Mouse (Mus musculus) 3134 (cell line): ENCODE data around the gene Plekhm2.

ENCODE experiments used
- DNase-seq: peaks from one replicate; pipeline ENCODE4 v3.0.0-alpha.2; 2011; ENCODE audit warnings: low spot score; ENCODE audit not compliant: insufficient read length; ENCODE audit errors: extremely low read depth

Gene Plekhm2

DNA sequence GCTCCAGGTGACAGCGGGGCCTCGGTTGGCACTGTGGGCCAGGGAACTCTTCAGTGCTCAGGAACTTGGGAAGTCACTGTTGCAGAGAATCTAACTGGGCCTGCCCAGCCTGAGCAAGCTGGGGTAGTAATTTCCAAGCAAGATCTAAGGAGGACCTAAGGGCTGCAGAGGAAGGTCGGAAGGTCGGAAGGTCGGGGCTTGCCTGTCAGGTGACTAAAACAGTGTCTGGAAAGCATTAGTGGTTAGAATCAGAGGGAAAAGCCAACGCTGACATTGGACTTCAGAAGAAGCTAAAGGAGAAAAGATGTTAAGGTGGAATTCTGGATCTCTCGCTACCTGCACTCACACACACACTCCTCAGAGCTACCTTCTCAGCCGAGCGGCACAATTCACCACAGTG, 28.7 kb downstream of the Plekhm2 start:
- DNase-seq, result no peak

DNA sequence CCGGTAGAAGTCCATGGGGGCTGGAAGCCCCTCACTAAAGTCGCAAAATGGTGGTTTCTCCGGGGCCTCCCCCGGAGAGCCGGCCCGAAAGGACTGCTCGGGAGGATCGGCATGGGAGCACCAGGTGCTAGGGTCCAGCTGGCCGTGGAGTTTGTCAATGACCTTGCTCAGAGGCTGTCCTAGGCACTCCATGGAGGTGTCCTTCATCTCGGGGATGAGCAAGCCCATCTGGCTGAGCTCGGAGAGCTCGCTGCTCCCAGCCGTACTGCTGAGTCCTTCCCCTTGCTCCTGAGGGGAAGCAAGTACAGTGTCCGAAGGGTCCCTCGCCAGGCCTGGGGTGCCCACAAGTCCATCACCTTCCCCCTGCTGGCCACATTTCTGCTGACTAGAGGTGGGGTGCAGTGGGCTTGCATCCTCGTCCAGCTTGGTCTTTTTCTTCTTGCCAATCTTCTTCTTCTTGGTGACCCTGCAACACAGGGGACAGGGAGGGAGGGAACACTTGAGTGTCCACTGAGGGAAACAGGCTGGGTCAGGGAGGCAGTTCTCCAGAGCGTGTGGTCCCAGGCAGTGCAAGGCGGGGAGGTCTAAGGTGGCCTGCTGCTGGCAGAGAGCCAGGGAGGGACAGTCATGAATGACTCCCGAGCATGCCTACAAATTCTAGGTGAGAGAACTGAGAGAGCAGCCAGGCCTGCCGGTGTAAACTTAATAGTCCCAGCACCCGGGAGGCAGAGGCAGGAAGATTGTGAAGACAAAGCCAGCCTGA, 32.4 kb downstream of the Plekhm2 start:
- no peak for DNase-seq

DNA sequence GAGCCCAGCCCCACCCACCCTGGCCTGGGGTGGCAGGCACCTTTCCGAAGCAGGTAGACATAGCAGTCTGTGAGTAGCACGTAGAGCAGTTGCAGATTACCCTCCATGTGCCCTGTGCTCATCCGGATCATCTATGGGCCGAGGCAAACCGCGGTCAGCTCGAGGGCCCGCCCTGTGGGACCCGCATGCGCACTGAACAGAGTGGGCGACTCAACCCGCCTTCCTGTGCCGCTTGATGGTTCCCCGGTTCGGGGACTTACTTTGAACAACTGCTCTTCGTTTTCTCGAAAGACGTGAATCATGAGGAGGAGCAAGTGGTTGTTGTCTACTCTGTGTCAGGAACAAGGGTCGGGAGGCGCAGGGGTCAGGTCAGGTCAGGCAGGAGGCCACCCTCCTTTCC, 33.4 kb downstream of the Plekhm2 start:
- DNase-seq, result no peak

DNA sequence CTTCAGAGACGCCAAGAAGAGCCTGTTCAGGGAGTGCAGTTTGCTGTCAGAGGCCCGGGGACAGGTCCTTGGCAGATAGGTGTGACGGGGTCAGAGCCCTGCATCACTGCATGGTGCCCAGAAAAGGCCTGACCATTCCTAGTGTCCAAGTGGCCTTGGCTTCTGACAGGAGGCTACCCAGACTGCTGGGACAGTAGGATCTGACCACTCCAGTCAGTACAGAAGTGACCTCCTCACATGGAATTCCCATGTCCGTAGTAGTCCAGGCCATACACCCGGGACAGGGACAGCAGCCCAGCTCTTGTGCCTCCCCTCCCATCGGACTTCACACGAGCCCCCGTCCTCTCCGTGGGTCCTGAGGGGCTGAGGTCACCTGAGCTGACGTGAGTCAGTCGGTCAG, 34.7 kb downstream of the Plekhm2 start:
- DNase-seq, result no peak

DNA sequence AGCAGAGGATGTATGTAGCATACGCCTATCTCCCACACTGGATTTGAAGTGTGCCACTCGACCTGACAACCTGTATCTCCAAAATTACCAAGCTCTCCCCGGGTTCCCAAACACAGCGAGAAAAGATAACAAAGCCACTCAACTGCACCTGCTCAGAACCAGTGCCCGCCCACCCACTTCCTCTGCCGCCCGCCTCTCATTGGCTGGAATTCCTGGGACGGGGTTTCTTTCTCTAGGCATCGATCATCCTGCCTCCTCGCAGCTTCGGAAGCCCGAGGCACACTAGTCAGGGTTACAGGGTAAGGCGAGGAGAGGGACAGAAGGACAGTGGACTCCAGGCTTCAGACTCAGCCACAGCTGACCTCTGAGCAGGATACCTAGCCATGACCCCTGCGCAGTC, 36.0 kb downstream of the Plekhm2 start:
- DNase-seq, result no peak

DNA sequence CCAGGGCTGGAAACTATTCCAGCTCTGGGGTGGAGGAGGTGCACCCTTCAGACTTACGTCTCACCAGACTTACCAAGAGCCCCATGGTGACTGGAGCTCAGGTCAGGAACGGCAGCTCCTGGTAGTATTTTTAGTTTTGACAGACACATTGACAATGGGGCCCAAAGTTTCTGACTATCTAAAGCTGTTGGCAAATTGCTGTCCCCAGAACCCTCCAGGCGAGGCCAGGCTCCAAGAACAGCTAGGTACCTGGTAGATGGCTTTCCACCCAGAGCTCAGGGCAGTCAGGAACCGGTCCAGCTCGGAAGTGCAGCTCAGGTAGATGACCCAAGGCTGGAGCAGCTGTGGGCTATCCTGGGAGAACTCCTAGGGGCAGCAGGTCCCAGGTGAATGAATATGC, 37.2 kb downstream of the Plekhm2 start:
- DNase-seq, result no peak

DNA sequence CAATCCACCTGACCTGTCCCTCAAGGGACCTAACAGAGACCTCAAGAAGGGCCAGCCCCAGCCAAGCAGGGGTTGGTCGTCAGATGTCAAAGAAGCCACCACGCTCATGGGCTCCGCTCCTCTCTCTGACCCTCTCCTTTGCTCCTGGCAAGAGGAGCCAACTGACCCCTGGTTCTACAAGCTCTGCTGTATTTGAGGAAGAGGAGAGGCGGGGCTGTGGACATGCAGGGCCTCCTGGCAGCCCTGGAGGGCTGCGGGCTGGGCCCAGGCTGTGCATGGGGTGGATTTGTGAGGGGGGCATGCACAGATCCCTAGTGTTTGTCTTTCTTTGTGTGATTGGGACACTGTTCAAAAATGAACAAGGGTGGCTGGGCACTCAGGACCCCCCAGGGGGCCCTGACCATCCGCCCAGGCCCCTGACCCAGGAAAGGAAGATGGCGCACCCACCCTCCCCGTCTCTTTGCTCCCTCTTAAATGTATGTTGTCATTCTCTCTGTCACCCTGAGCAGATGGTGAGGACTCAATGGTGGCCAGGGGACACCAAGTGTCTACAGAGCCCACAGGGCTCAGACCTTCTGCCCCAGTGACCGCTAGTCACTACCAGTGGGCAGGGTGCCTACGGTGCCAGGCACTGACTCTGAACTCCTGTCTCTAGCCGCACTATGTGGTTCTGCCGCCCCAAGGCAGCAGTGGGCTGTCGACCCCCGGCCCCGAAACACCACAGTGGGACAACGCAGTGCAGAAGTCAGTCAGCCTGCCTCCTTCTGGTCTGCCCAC, 38.7 kb downstream of the Plekhm2 start:
- DNase-seq, result no peak

DNA sequence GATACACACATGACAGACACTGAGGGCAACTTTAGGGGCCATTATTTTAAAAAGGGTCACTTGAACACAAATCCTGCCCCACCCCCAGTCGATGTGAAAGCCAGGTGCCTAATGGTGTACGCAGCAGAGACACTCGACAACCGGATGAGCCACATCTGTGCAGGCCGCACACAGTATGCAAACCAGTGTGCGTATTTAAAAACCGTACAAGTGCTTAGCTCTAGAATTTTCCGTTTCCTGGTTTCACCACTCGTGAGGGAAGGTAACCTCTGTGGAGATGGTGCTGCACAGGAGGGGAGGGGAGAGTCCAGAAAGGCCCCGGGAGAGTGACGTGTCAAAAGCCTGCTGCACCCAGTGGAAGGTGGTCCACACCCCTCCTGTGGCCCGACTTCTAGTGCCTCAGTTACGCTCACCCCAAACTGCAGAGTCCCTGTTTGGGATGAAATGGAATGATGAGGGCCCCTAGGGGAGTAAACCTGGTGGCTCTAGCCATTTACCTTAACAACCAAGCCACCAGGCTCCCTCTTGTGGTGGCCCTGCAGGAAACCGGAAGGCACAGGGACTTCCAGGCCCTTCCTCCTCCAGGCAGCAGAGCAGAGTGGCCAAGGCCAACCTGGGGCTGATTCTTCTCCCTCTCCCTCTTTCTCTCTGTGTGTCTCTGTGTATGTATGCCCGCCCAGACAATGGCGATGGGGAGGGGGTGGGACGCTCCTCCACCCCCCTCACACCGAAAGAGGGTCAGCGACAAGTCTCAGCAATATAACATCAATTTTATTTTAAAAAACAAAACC, 39.5 kb downstream of the Plekhm2 start:
- DNase-seq, result no peak

DNA sequence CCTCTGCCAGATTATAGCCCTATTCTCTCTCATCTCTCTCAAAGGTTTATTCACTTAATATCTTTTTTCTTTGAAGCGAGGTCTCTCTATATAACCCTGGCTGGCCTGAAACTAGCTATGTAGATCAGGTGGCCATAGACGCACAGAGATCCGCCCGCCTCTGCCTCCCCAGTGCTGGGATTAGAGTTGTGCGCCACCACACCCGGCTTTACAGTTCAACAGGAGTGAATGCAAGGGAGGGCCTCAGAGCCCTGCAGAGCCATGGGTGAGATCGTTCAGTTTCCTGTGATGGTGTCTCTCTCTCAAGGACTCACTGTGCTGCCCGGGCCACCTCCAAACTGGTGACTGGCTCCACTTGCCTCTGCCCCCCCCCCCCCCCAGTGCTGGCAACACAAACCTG, 40.6 kb downstream of the Plekhm2 start:
- no peak for DNase-seq

DNA sequence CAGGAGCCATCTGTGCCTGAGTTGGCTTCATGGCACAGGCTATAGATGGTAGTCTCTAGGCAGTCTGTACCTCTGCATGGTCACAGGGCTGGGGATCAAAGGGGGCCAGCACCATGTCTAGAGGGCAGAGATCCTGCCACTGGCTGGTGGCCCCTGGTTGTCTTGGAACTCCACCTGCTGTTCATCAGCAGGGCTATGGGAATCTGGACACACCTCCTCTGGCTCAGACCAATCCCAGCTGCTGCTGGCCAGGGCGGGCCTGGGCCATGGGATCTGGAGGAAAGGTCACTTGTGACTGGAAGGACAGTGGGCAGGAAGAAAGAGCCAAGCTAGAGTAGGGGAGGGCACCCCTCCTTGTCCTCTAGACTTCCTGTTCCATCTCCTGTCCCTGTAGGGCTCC, 41.0 kb downstream of the Plekhm2 start, which contains the start of gene Slc25a34:
TSS of gene Slc25a34 (minus strand) at position 156 of the 400 bp plus-strand sequence.
- no peak for DNase-seq

DNA sequence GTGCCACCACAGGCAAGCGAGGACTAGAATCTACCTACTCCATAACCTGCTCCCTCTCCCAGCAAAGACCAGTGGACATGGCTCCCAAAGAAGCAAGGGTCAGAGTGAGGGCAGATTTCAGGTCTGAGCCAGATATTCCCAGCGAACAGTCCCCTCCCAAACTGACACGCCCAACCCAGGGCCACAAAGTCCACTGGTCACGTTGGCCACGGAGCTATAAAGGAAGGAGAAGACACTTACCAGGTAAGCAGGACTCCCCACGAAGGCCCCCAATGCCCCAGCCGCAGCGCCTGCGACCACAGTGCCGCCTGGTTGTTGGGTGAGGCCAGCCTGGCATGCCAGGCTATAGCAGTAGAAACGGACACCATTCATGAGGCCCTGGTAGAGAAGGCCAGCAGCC, 41.7 kb downstream of the Plekhm2 start:
- no peak for DNase-seq

DNA sequence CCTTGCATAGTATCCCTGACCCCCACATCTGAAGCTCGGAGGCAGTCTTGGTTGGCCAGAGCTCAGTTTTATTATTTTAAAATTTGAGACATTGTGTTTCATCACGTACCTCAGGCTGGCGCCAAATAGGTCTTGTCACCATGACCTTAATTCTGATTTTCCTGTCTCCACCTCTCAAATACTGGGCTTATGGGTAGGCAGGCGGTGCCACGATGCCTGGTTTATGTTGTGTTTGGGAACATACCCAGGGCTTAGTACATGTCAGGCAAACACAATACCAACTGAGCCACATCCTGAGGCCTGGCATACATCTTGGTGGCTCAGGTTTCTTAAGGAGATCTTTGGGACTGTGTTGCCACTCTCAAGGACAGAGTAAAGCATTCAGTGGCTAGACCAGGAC, 42.1 kb downstream of the Plekhm2 start:
- no peak for DNase-seq

DNA sequence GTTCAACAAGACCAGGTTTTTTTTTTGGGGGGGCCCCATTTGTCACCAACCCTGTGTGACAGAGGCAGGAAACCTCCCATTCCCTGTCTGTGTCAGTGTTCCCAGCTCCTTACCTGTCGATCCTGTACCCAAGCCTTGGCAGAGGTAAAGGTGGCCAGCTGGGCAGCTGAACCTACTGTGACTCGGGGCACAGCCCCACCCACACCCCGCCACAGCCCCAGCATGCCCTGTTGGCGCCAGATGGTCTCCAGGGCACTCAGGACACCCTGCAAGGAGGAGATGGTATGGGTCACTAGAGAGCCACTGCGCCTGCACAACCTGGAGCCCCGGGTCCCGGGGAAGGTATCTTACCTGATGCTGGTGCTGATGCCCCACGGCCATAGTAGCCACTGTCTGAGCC, 42.6 kb downstream of the Plekhm2 start:
- no peak for DNase-seq

DNA sequence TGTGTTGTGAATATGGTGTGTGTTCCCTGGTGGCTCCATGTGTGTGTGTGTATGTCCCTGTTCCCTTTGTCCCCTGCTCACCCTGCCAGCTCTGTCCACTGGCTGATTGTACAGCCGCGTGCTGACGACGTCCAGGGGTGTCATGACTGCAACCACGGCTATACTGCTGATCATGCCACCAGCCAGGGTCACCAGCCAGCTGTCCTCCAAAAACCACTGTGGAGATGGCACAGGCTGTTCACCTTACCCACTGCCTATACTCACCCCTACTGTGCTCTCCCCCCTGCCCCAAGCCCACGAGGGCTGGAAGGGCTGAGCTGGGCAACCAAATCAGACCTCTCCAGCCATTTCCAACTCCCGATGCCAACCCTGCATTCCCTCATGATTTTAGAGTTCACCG, 43.4 kb downstream of the Plekhm2 start:
- DNase-seq, result no peak

DNA sequence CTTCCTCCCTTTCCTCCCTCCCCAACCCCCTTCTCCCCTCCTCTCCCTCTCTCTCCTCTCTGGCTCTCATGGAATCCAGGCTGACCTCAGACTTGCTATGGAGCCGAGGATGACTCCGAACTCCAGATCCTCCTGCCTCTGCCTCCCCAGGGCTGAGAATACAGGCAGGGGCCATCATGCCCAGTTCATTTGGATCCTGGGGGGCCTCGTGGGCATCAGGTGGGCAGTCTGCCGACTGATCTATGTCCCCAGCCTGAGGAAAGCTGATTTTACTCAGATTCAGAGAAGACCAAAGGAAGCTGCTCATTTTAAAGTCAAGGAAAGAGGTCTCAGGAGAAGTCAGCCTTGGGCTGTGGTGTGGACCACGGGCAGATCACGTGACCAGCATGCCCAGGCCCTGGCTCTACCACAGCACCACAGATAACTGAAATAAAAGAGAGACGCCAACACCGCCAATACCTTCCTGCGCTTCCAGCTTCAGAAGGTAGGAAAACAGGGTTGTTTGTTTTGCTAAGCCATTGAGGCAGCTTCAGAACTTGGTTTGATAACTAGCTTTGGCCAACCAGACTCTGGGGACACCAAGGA, 45.3 kb downstream of the Plekhm2 start:
- DNase-seq, result no peak

DNA sequence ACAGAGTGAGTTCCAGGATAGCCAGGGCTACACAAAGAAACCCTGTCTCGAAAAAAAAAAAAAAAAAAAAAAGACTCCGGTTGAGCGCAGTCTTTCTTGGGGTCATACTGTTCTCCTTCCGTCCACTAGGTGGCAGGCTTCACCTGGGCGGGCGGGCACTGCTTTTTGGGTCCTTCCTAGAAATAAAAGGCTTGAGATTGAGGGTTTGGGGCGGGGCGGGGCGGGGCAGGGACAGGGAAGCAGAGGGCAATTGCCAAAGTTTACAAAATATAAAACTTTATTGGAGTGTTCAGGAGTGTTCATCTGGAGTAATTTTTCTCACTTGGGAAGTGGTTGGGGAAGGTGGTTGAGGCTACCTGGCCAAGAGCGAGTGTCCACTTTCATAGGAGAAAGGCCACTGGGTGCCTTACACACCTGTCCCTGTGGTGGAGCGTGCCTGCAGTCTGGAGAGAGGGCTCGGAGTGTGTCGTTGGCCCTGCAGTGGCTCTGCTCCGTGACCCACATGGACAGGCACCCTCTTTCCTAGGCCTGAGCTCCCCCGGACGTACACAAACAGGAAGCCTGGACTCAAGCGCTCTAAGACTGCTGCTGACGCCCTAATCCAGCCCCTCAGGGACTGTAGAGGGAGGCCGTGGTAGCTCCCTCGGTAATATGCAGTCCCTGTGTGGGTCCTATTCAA, 46.0 kb downstream of the Plekhm2 start, which contains the start of gene Tmem82:
TSS of gene Tmem82 (minus strand) at position 69 of the 679 bp plus-strand sequence.
- no peak for DNase-seq

DNA sequence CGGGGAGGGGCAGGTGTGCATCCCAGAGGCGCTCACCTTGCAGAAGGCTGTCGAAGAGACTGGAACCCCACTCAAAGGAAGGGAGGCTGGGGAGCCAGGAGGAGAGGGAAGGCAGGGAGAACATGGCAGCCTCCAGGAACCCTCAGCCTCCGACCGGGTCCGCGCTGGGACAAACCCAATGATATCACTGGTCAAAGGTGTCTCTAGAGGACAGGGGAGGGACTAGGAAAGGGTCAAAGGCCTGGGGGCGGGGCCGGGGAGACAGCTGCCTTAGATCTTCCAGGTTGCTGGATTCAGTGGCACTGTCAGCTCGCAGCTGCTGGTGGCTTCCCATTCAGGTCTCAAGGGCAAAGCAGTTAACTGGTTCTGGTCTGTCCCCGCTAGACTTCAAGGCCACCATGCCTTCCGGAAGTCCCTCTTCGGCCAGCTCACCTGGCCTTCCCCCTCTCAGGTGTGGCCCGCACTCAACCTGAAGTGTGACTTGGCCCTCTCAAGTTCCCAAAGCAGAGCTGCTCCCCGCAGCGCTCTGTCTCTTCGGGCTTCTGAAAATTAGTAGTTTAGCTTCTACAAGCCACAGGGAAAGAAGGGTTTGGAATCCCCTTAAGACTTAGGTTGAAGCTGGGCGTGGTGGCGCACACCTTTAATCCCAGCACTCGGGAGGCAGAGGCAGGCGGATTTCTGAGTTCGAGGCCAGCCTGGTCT, 46.7 kb downstream of the Plekhm2 start:
- DNase-seq, result no peak

DNA sequence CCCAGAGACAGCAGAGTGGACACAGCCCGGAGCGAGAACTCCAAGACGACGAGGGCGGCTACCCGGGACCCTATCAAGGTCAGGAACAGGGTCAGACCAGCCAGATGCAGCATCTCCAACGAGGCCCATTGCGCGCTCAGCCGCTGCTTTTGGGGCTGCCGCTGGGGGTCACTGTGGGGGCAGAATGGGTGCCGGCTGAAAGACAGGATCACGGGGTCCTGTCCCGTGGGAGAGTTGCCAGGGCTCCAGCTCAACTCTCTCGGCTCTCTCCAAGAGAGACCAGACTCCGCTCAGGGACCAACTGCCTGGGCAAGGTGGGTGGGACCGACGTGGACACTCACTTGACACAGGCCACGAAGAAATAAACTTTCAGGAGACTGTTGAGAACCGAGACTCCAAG, 47.4 kb downstream of the Plekhm2 start:
- no peak for DNase-seq

DNA sequence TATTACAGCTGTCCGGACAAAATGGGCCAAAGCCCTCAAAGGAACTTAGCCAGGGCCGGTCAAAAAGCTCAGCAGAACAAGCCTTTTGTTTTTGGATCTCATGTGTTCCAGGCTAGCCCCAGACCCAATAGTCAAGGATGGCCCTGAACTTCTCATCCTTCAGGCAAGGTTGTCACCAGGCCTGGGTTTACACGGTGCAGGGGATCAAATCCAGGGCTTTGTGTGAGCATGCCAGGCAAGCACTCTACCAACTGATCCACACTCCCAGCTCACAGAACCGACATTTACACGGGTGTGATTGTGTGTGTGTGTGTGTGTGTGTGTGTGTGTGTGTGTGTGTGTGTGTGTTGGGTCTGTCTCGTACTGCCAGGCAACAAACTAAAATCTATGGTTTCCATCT, 47.9 kb downstream of the Plekhm2 start:
- DNase-seq, result no peak

DNA sequence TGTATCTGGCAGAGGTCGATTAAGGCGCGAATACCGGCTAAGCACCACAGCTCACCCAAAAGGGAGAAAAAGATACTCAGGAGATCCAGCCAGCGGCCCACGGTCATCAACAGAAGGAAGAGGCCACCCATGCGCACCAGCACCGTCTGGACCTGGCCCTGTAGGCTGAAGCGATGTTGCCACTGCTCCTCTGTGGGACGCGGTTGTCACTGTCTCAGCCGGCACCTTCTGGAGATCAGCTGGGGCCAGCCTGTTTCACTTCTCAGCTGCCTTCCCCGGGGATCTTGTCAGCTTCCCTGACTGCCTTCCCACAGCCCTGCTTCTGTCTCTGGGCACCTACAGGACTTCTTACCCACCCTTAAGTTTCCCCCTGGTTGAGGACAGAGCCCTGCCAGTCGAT, 49.8 kb downstream of the Plekhm2 start:
- no peak for DNase-seq
